Mouse (Mus musculus) adrenal gland, postnatal 10 days (tissue): Measurements from ENCODE around the gene Rgs4. TPM values are rescaled to one million over a fixed set of nuclear protein-coding genes. Genes with fewer than 3 reads are reported as not detected.

Experiments
- total RNA-seq, 2 experiments: library from RNA; stranded (reverse); gene quantifications; 2 replicates each; pipeline ENCODE4 v1.2.3; 2021

Gene Rgs4
- total RNA-seq, 2 experiments from 2014 or later: 32.8 to 38.5 TPM

Other genes with a start within 250 kb of the Rgs4 start
- 10 to 100 TPM; 12.4 to 13.4 TPM for gene Nuf2, start 216.2 kb downstream of the Rgs4 start, total RNA-seq
- 100 to 1,000 TPM; 137 to 139 TPM for gene Rgs5, start 92.1 kb downstream of the Rgs4 start, total RNA-seq
- not detected for gene Ccdc190, start 181.0 kb upstream of the Rgs4 start, total RNA-seq
- 10 to 100 TPM in 1 of 2 experiments, 1 to 10 TPM in 1; 9.6 to 12.4 TPM for gene Hsd17b7, start 221.6 kb upstream of the Rgs4 start, total RNA-seq